Mouse (Mus musculus): Measurements from ENCODE around the gene Per1. TPM values are rescaled to one million over a fixed set of nuclear protein-coding genes. Genes with fewer than 3 reads are reported as not detected.

Per1 gene
- polyA plus RNA-seq, 1 experiment from 2014 or later, result 15.4 TPM

DNA sequence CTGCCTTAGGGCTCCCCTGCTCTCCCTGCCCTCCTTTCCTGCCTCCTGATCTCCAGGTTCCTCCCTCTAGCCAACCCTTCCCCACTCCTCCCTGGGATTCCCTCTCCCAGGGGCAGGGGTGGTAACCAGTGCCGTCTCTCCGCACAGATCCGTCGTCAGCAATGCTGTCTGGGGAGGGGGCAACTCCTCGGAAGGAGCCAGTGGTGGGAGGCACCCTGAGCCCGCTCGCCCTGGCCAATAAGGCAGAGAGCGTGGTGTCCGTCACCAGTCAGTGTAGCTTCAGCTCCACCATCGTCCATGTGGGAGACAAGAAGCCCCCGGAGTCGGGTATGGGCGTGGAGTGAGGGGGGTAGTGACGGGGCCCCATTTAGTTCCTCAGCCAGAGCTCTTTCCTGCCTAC lies 9.5 kb downstream of the Per1 start:
- H3K27me3 ChIP-seq (ENCODE audit: insufficient read depth, low read length), result no peaks in the 10 kb centered on the region
- H3K9me3 ChIP-seq (ENCODE audit: low read depth, low read length), result no peaks in the 10 kb centered on the region
- no peak overlapping the region for H3K9ac ChIP-seq
- TF ChIP-seq CTCF (IDR thresholded peaks at IDR 0.05; ENCODE audit: low read depth), result no peak
- ATAC-seq (ENCODE audit: insufficient read depth) (no peak), DNase-seq (no peak)
- WGBS, result 83% methylated on average over 14 of the region's 14 CpGs
- H3K27ac ChIP-seq (ENCODE audit: low read depth), result no peak overlapping the region
- H3K4me3 ChIP-seq (ENCODE audit: low read depth, low read length), result no peak overlapping the region
- H3K4me1 ChIP-seq (ENCODE audit: insufficient read depth), result peaks cover 7% of the 10 kb centered on the region; the same call in 1 of the 2 replicates
- H3K36me3 ChIP-seq (ENCODE audit: insufficient read depth), result peaks cover 91% of the 10 kb centered on the region
- no peak overlapping the region for H3K4me2 ChIP-seq

DNA sequence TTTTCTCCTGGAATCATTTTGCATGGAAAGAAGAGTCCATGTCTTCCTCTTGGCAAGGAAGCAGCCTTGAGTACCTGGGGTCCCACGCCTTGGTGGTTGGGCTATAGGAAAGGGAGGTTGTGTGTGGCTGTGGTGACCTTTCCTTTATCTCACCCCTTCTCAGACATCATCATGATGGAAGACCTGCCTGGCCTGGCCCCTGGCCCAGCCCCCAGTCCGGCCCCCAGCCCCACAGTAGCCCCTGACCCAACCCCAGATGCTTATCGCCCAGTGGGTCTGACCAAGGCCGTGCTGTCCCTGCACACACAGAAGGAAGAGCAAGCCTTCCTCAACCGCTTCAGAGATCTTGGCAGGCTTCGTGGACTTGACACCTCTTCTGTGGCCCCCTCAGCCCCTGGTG lies 10.2 kb downstream of the Per1 start:
- H3K27ac ChIP-seq (ENCODE audit: low read depth), result no peak overlapping the region

DNA sequence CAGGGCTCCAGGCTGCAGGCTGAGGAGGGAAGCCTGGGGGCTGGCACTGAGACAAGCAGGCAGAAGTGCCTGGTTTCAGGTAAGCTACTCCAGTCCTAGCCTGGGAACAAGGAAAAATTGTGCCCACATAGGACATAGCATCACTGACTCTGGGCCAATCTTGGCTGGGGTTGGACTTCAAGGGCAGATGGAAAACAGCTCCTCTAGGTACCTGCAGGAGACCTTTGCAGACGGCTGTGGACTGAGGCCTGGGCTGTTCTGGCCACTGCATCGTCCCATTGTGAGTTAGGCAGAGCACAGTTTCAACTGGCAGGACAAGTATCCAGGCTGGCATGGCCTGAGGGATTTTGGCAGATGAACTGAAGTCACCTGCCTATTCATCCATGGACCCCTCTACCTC lies 10.8 kb downstream of the Per1 start:
- H3K27ac ChIP-seq (ENCODE audit: low read depth), result no peak overlapping the region
- no peaks in the 10 kb centered on the region for H3K27me3 ChIP-seq (ENCODE audit: insufficient read depth, low read length)
- ATAC-seq (ENCODE audit: insufficient read depth) (no peak), DNase-seq (no peak)
- H3K9ac ChIP-seq, result no peak overlapping the region
- H3K4me2 ChIP-seq, result no peak overlapping the region
- no peak for TF ChIP-seq CTCF (IDR thresholded peaks at IDR 0.05; ENCODE audit: low read depth)
- H3K4me1 ChIP-seq (ENCODE audit: insufficient read depth), result no peaks in the 10 kb centered on the region
- WGBS, result 87% methylated on average over 2 of the region's 2 CpGs
- no peaks in the 10 kb centered on the region for H3K9me3 ChIP-seq (ENCODE audit: low read depth, low read length)
- H3K36me3 ChIP-seq (ENCODE audit: insufficient read depth), result peaks cover 89% of the 10 kb centered on the region
- no peak overlapping the region for H3K4me3 ChIP-seq (ENCODE audit: low read depth, low read length)

More for the DNA sequence above, 10.2 kb downstream of the Per1 start:
- H3K9ac ChIP-seq, result no peak overlapping the region
- TF ChIP-seq CTCF (IDR thresholded peaks at IDR 0.05; ENCODE audit: low read depth), result no peak
- H3K4me3 ChIP-seq (ENCODE audit: low read depth, low read length), result no peak overlapping the region
- no peaks in the 10 kb centered on the region for H3K27me3 ChIP-seq (ENCODE audit: insufficient read depth, low read length)
- 0 out of 2 replicates have a peak, but pooled peaks cover 3% of the 10 kb centered on the region for H3K4me1 ChIP-seq (ENCODE audit: insufficient read depth)
- 71% methylated on average over 6 of the region's 6 CpGs for WGBS
- ATAC-seq (ENCODE audit: insufficient read depth), result no peak
- H3K36me3 ChIP-seq (ENCODE audit: insufficient read depth), result peaks cover 94% of the 10 kb centered on the region
- no peak overlapping the region for H3K4me2 ChIP-seq
- DNase-seq, result no peak
- H3K9me3 ChIP-seq (ENCODE audit: low read depth, low read length), result no peaks in the 10 kb centered on the region

DNA sequence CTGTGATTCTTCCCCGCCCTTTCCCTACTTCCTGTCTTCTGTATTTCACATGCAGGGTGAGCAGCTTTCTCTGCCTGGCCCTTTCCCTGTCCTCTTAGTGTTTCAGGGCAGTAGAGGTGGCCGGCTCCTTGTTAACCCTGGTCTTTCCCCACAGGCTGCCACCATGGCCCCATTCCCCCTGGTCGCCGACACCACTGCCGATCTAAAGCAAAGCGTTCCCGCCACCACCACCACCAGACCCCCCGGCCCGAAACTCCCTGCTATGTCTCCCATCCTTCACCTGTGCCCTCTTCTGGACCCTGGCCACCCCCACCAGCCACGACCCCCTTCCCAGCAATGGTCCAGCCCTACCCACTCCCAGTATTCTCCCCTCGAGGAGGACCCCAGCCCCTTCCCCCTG lies 11.3 kb downstream of the Per1 start:
- Histone ChIP-seq H3K4me1 (ENCODE audit: insufficient read depth) (no peaks in the 10 kb centered on the region), H3K9ac (no peak overlapping the region), H3K27me3 (ENCODE audit: insufficient read depth, low read length) (no peaks in the 10 kb centered on the region), H3K27ac (ENCODE audit: low read depth) (no peak overlapping the region), H3K4me3 (ENCODE audit: low read depth, low read length) (no peak overlapping the region), H3K4me2 (no peak overlapping the region), H3K36me3 (ENCODE audit: insufficient read depth) (peaks cover 84% of the 10 kb centered on the region), H3K9me3 (ENCODE audit: low read depth, low read length) (no peaks in the 10 kb centered on the region)
- DNase-seq (no peak), ATAC-seq (ENCODE audit: insufficient read depth) (no peak)
- no peak for TF ChIP-seq CTCF (IDR thresholded peaks at IDR 0.05; ENCODE audit: low read depth)
- WGBS, result 88% methylated on average over 11 of the region's 11 CpGs

DNA sequence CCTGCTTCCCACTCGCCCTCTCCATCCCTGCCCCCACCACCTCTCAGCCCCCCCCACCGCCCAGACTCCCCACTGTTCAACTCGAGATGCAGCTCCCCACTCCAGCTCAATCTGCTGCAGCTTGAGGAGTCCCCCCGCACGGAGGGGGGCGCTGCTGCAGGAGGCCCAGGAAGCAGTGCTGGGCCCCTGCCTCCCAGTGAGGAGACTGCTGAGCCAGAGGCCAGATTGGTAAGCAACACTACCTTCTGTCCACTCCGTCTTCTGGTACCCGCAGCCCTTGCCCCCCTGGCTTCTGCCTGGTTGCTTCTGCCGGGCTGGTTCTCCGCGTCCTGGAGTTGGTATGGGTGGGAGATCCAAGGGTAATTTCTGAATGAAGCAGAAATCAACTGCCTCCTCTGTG lies 11.8 kb downstream of the Per1 start:
- no peaks in the 10 kb centered on the region for H3K27me3 ChIP-seq (ENCODE audit: insufficient read depth, low read length)
- H3K9ac ChIP-seq, result no peak overlapping the region
- DNase-seq (no peak), ATAC-seq (ENCODE audit: insufficient read depth) (no peak)
- no peak overlapping the region for H3K4me2 ChIP-seq
- no peaks in the 10 kb centered on the region; the same call in 1 of the 2 replicates for H3K4me1 ChIP-seq (ENCODE audit: insufficient read depth)
- no peak for TF ChIP-seq CTCF (IDR thresholded peaks at IDR 0.05; ENCODE audit: low read depth)
- H3K36me3 ChIP-seq (ENCODE audit: insufficient read depth), result peaks cover 78% of the 10 kb centered on the region
- no peak overlapping the region for H3K4me3 ChIP-seq (ENCODE audit: low read depth, low read length)
- WGBS, result 85% methylated on average over 11 of the region's 11 CpGs
- H3K27ac ChIP-seq (ENCODE audit: low read depth), result no peak overlapping the region
- H3K9me3 ChIP-seq (ENCODE audit: low read depth, low read length), result no peaks in the 10 kb centered on the region

DNA sequence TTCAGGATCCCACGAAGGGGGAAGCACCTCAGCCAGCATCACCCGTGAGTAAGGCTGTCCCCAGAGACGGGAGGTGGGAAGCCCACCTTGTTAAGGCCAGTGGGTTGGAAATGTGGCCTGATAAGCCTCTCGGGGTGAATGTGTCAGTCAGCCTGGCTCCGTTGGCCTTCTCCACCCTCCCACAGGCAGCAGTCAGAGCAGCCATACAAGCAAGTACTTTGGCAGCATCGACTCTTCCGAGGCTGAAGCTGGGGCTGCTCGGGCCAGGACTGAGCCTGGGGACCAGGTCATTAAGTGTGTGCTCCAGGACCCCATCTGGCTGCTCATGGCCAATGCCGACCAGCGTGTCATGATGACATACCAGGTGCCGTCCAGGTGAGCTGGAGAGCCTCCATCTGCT lies 12.7 kb downstream of the Per1 start:
- no peak overlapping the region for H3K9ac ChIP-seq
- no peak overlapping the region for H3K4me2 ChIP-seq
- ATAC-seq (ENCODE audit: insufficient read depth) (no peak), DNase-seq (no peak)
- H3K27me3 ChIP-seq (ENCODE audit: insufficient read depth, low read length), result no peaks in the 10 kb centered on the region
- WGBS, result 88% methylated on average over 11 of the region's 11 CpGs
- H3K27ac ChIP-seq (ENCODE audit: low read depth), result no peak overlapping the region
- no peaks in the 10 kb centered on the region; the same call in 1 of the 2 replicates for H3K4me1 ChIP-seq (ENCODE audit: insufficient read depth)
- TF ChIP-seq CTCF (IDR thresholded peaks at IDR 0.05; ENCODE audit: low read depth), result no peak
- no peak overlapping the region for H3K4me3 ChIP-seq (ENCODE audit: low read depth, low read length)
- peaks cover 70% of the 10 kb centered on the region for H3K36me3 ChIP-seq (ENCODE audit: insufficient read depth)
- H3K9me3 ChIP-seq (ENCODE audit: low read depth, low read length), result no peaks in the 10 kb centered on the region

DNA sequence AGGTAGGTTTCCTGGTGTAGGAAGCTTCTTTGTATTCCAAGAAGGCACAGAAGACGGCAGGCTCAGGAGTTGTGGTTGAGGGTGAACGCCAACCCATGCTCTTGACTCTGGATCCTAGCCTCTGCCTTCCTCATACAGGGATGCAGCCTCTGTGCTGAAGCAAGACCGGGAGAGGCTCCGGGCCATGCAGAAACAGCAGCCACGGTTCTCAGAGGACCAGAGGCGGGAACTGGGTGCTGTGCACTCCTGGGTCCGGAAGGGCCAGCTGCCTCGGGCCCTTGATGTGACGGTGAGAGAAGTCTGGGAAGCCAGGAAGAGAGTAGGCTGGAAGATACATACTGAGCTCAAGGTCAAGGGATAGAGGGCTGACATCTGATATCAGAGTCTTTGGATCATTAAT lies 13.2 kb downstream of the Per1 start:
- no peak overlapping the region for H3K4me2 ChIP-seq
- H3K27ac ChIP-seq (ENCODE audit: low read depth), result no peak overlapping the region
- H3K9me3 ChIP-seq (ENCODE audit: low read depth, low read length), result no peaks in the 10 kb centered on the region
- peaks cover 64% of the 10 kb centered on the region for H3K36me3 ChIP-seq (ENCODE audit: insufficient read depth)
- 88% methylated on average over 9 of the region's 9 CpGs for WGBS
- DNase-seq (no peak), ATAC-seq (ENCODE audit: insufficient read depth) (no peak)
- TF ChIP-seq CTCF (IDR thresholded peaks at IDR 0.05; ENCODE audit: low read depth), result no peak
- H3K4me1 ChIP-seq (ENCODE audit: insufficient read depth), result no peaks in the 10 kb centered on the region; the same call in 1 of the 2 replicates
- no peak overlapping the region for H3K9ac ChIP-seq
- H3K27me3 ChIP-seq (ENCODE audit: insufficient read depth, low read length), result no peaks in the 10 kb centered on the region
- no peak overlapping the region for H3K4me3 ChIP-seq (ENCODE audit: low read depth, low read length)

Measured in lung, embryonic 14.5 days (tissue).